Mouse (Mus musculus) C2C12 (cell line): Measurements from ENCODE around the gene Tagln. TPM values are rescaled to one million over a fixed set of nuclear protein-coding genes. Genes with fewer than 3 reads are reported as not detected.

Experiments
- H3K27me3 ChIP-seq: one replicate; pipeline ENCODE4 v1.6.1; 2011; ENCODE audit not compliant: control insufficient read depth, insufficient read depth, insufficient read length
- H3K36me3 ChIP-seq: one replicate; pipeline ENCODE4 v1.6.1; 2011; ENCODE audit not compliant: control insufficient read depth, insufficient read depth
- H3K4me3 ChIP-seq: one replicate; pipeline ENCODE4 v1.5.1; 2011; ENCODE audit warnings: mild to moderate bottlenecking, control low read depth; ENCODE audit not compliant: poor library complexity, insufficient read depth, severe bottlenecking
- H3K79me2 ChIP-seq: one replicate; pipeline ENCODE4 v1.6.1; 2011; ENCODE audit not compliant: control insufficient read depth, insufficient read depth
- H3K79me3 ChIP-seq: one replicate; pipeline ENCODE4 v1.6.1; 2011; ENCODE audit warnings: low read depth, control low read depth
- H3ac ChIP-seq: one replicate; pipeline ENCODE3; 2011; ENCODE audit warnings: low read depth; ENCODE audit not compliant: control insufficient read depth, insufficient read length
- CEBPB ChIP-seq: IDR thresholded peaks from one replicate; pipeline ENCODE4 v1.6.1; 2011; ENCODE audit warnings: low read depth, mild to moderate bottlenecking, control low read depth, moderate library complexity
- CTCF ChIP-seq: IDR thresholded peaks from one replicate; pipeline ENCODE4 v1.5.1; 2011; ENCODE audit not compliant: control insufficient read depth, insufficient read depth, insufficient read length
- FOSL1 ChIP-seq: IDR thresholded peaks from one replicate; pipeline ENCODE4 v1.8.0; 2011; ENCODE audit warnings: mild to moderate bottlenecking, low read length; ENCODE audit not compliant: poor library complexity, insufficient read depth, severe bottlenecking
- MAX ChIP-seq: IDR thresholded peaks from one replicate; pipeline ENCODE4 v1.6.1; 2011; ENCODE audit warnings: mild to moderate bottlenecking, control low read depth
- MYOD1 ChIP-seq: IDR thresholded peaks from one replicate; pipeline ENCODE4 v1.6.1; 2011; ENCODE audit warnings: low read depth; ENCODE audit not compliant: control insufficient read depth, insufficient read length
- MYOG ChIP-seq: IDR thresholded peaks from one replicate; pipeline ENCODE4 v1.6.1; 2011; ENCODE audit not compliant: control insufficient read depth, insufficient read length; ENCODE audit errors: extremely low read depth
- USF1 ChIP-seq: IDR thresholded peaks from one replicate; pipeline ENCODE4 v1.6.1; 2011; ENCODE audit warnings: low read depth, mild to moderate bottlenecking, control low read depth, moderate library complexity
- polyA plus RNA-seq: library from polyadenylated mRNA; unstranded; fragments of >200 nt; fragmentation: generic; extraction: Trizol; gene quantifications from one replicate; pipeline ENCODE4 v1.2.1, GENCODE M21; 2012; ENCODE audit warnings: missing spikeins

Tagln gene
- polyA plus RNA-seq, 1 experiment: 737 TPM

DNA sequence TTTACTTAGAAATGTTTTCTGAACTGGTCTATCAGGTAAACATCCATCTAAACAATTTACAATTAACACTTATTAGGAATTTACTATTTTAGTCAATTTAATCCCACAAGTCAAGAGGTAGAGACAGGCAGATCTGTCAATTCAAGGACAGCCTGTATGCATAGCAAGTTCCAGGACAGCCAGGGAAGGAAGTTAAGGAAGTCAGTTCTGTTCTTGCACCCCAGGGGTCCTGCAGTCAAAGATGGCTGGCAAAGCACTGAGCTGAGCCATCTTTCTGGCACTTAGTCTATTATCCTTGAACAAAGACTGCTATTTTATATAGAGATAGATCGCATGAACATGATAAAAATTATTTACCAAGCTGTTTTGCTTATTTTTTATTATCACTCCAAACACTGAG is 44.8 kb upstream of the Tagln start:
- Histone ChIP-seq H3K4me3 (no peak overlapping the region), H3K27me3 (no peaks in the 10 kb centered on the region), H3K36me3 (peaks cover 31% of the 10 kb centered on the region), H3K79me2 (peaks cover 96% of the 10 kb centered on the region), H3ac (no peak overlapping the region), H3K79me3 (peaks cover 77% of the 10 kb centered on the region)
- TF ChIP-seq CEBPB: no peak
- TF ChIP-seq CTCF: no peak
- TF ChIP-seq MAX: no peak
- no peak for TF ChIP-seq MYOD1
- TF ChIP-seq FOSL1: no peak
- TF ChIP-seq MYOG: no peak
- no peak for TF ChIP-seq USF1

DNA sequence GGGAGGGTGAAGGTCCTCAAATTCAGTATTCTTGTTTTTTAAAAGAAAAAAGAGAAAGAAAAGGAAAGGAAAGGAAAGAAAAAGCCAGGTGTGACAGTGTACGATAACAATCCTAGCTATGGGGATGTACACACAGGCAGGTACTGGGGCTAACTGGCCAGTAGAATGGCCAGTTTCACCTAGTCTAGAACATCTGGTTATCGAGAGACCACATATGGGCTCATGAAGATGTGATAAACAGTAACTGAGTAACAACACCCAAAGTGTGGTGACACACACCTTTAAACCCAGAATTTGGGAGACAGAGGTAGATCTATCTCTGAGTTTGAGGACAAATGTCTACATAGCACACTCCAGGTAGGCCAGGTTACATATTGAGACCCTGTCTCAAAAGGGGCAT is 43.9 kb upstream of the Tagln start:
- Histone ChIP-seq H3K27me3 (no peaks in the 10 kb centered on the region), H3K79me3 (peaks cover 78% of the 10 kb centered on the region), H3ac (no peak overlapping the region), H3K4me3 (no peak overlapping the region), H3K36me3 (peaks cover 39% of the 10 kb centered on the region), H3K79me2 (peaks cover 92% of the 10 kb centered on the region)
- TF ChIP-seq CEBPB (no peak), CTCF (no peak), MAX (no peak), MYOG (no peak), USF1 (no peak), FOSL1 (no peak), MYOD1 (no peak)

DNA sequence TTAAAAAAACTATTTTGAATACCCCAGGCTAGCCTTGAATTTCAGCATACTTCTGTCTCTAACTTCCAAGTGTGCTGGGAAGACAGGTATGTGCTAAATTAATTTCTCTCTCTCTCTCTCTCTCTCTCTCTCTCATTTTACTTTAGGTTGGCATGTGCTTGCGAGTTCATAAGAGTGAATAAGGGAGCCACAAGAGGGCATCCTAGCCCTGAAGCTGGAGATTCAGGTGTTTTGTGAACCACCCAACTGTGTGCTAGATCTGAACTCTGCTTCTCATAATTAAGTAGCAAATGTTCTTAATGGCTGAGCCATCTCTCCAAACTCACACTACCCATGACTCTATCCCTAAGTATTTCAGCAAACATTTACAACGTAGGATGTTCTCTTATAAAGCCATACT is 41.0 kb upstream of the Tagln start:
- no peak overlapping the region for H3ac ChIP-seq
- H3K27me3 ChIP-seq: no peaks in the 10 kb centered on the region
- no peak overlapping the region for H3K4me3 ChIP-seq
- H3K79me2 ChIP-seq: peaks cover 63% of the 10 kb centered on the region
- peaks cover 56% of the 10 kb centered on the region for H3K79me3 ChIP-seq
- H3K36me3 ChIP-seq: peaks cover 56% of the 10 kb centered on the region
- TF ChIP-seq MYOG: no peak
- TF ChIP-seq CTCF: no peak
- no peak for TF ChIP-seq FOSL1
- no peak for TF ChIP-seq USF1
- TF ChIP-seq MAX: no peak
- no peak for TF ChIP-seq CEBPB
- TF ChIP-seq MYOD1: no peak

DNA sequence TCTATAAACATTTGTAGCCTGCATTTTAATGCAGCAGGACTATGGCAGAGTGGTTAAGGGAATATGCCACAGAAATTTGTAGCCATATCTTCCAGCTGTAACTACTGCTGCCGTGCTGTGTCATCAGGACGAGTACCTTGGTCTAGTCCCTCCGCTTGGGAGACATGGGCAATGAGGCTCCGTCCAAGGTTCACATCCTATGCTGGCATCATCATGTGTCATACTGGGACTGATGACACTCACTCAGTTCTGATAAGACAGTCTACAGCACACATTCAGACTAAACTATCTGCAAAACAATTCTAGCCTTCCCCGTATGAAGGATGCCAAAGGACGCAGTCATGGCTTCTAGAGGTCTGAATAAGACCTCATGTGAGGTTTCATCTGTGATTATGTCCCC is 27.7 kb upstream of the Tagln start:
- H3K36me3 ChIP-seq: peaks cover 70% of the 10 kb centered on the region
- H3K79me3 ChIP-seq: no peaks in the 10 kb centered on the region

DNA sequence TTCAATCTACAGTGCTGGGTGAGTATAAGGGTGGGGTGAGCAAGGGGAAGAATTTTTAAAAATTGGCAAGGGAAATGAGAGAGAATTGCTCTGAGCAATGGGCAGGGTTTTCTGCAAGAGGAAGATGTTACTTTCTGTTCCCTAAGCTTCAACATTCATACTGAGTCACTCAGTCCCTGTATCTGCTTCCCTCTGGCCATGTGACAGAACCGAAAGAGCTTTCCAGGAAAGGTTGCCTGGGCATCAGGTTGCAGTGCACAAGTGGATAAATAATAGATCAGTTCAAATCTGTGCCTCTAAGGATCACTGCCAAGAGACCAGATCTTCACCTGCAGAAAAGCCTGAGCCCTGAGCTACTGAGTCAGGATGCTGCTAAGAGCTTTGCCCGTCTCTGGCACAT is 26.0 kb upstream of the Tagln start:
- TF ChIP-seq MYOD1 (no peak), USF1 (no peak), CEBPB (no peak), MAX (no peak), FOSL1 (no peak), CTCF (no peak), MYOG (no peak)
- H3K36me3 ChIP-seq: peaks cover 54% of the 10 kb centered on the region

More for the DNA sequence above, 27.7 kb upstream of the Tagln start:
- Histone ChIP-seq H3K27me3 (no peaks in the 10 kb centered on the region), H3K4me3 (no peak overlapping the region), H3K79me2 (no peaks in the 10 kb centered on the region), H3ac (no peak overlapping the region)
- TF ChIP-seq CTCF (no peak), MAX (no peak), CEBPB (no peak), USF1 (no peak), MYOD1 (no peak), MYOG (no peak), FOSL1 (no peak)

DNA sequence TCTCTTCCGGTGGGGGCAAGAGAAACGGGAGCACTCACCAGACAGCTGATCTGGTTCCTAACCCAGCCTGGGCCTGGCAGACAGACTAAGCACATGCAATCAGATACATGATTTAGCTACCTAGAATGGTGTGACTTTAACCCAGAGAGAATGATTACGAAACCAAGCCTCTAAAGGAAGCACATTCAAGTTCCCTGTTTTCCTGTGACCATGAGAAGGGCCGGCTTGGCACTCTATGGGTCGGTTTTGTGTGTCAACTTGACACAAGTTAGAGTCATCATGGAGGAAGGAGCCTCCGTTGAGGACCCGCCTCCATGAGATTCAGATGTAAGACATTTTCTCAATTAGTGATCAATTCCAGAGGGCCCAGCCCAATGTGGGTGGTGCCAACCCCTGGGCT is 23.8 kb upstream of the Tagln start:
- H3ac ChIP-seq: no peak overlapping the region
- H3K36me3 ChIP-seq: peaks cover 33% of the 10 kb centered on the region
- peaks cover under 1% of the 10 kb centered on the region for H3K79me2 ChIP-seq
- H3K79me3 ChIP-seq: no peaks in the 10 kb centered on the region
- no peak for TF ChIP-seq CTCF
- TF ChIP-seq MYOG: no peak
- no peak for TF ChIP-seq MYOD1
- no peak for TF ChIP-seq FOSL1
- TF ChIP-seq CEBPB: no peak
- no peak for TF ChIP-seq USF1
- no peak for TF ChIP-seq MAX
- H3K27me3 ChIP-seq: no peaks in the 10 kb centered on the region
- H3K4me3 ChIP-seq: no peak overlapping the region

More for the DNA sequence above, 26.0 kb upstream of the Tagln start:
- Histone ChIP-seq H3K79me3 (no peaks in the 10 kb centered on the region), H3K79me2 (no peaks in the 10 kb centered on the region), H3K27me3 (no peaks in the 10 kb centered on the region), H3ac (no peak overlapping the region), H3K4me3 (no peak overlapping the region)
